Mouse (Mus musculus): ENCODE results near the gene Ift122. TPM values are rescaled to one million over a fixed set of nuclear protein-coding genes. Genes with fewer than 3 reads are reported as not detected.
A peak's percentile ranks its signal among the peaks of the same experiment; 100 is the strongest.

The Ift122 gene
- polyA plus RNA-seq, 1 experiment from 2014 or later: 9.3 TPM

DNA sequence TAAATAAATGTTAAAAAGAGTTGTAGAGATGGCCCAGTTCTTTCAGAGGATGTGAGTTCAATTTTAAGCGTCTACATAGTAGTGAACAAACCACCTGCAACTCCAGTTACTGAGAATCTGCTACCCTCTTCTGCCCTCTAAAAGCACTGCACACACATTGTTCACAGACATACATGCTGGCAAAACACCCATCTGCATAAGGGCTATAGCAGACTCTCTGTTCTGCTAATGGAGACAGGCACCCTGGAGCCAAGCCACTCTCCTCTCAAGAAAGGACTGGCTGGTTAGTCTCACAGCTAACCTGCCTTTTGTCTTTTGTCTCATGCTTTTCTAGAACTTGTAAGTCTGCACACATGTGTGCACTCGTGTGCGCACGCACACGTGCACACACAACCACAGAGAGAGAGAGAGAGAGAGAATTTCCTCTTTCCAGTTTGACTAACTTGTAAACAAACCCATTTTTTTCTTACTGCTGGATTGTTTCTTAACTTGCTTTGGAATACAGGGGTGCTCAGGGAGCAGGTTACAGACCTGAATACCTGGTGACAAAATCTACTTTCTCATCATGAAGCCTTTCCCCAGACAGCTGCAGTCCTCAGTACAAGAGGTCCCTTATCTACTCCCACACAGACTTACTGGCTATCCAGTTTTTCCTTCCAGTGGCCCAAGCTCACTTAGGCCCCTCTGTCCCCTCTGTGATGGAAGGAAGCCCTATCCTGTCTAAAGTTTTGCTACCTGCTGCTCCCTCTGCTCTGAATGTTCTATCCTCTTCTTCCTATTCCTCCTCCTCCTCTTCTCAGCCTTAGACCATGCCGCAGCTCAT is 22.3 kb upstream of the Ift122 start:
- H3K36me3 ChIP-seq (ENCODE audit: inconsistent target): no peaks in the 10 kb centered on the region
- H3K79me2 ChIP-seq (ENCODE audit: inconsistent target): no peaks in the 10 kb centered on the region
- 56% methylated on average over 5 of the region's 6 CpGs for WGBS (ENCODE audit: missing documents)
- H3K27ac ChIP-seq: no peak overlapping the region
- H3K4me3 ChIP-seq (ENCODE audit: inconsistent target): no peak overlapping the region

GRCm38 (mm10) chr6:115832152-115832850 is 21.0 kb upstream of the Ift122 start:
- H3K4me3 ChIP-seq (ENCODE audit: inconsistent target): no peak overlapping the region
- WGBS (ENCODE audit: missing documents): 95% methylated on average over 2 of the region's 2 CpGs

GRCm38 (mm10) chr6:115833861-115834260 is 19.4 kb upstream of the Ift122 start:
- Histone ChIP-seq H3K79me2 (ENCODE audit: inconsistent target) (no peaks in the 10 kb centered on the region), H3K27ac (no peak overlapping the region)

More at GRCm38 (mm10) chr6:115832152-115832850, 21.0 kb upstream of the Ift122 start:
- Histone ChIP-seq H3K36me3 (ENCODE audit: inconsistent target) (no peaks in the 10 kb centered on the region), H3K27ac (no peak overlapping the region), H3K79me2 (ENCODE audit: inconsistent target) (no peaks in the 10 kb centered on the region)

DNA sequence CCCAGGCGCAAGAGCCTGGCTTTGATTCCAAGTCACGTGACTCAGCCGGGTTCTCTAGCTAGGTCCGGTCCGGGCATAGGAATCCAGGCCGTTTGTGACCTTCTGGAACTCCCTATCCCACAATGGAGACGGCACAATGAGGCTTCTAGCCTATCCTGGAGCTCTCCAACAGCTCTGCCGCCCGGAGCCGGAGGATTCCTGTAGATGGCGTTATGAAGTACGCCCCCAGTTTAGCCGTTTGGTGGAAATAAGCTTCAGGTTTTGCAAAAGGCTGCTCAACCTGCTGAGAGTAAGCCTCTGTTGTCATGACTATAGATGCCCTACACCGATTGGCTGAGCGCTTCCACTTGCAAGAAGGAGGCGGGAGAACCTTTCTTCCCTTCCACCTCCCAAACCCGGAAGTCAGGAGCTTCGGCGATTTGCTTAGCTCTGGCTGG is 15.1 kb upstream of the Ift122 start, which contains the start of gene Efcab12:
Efcab12 (minus strand) TSS at position 252 of the 437 bp plus-strand sequence.
- no peak within 1 kb of the TSS for H3K27ac ChIP-seq
- WGBS (ENCODE audit: missing documents): 20% methylated on average over 19 of the region's 19 CpGs
- H3K36me3 ChIP-seq (ENCODE audit: inconsistent target): peaks cover 13% of the 10 kb centered on the region; the same call in 1 of the 2 replicates
- no peak within 1 kb of the TSS for H3K4me3 ChIP-seq (ENCODE audit: inconsistent target)
- H3K79me2 ChIP-seq (ENCODE audit: inconsistent target): no peaks in the 10 kb centered on the region

More at GRCm38 (mm10) chr6:115833861-115834260, 19.4 kb upstream of the Ift122 start:
- H3K36me3 ChIP-seq (ENCODE audit: inconsistent target): no peaks in the 10 kb centered on the region
- H3K4me3 ChIP-seq (ENCODE audit: inconsistent target): no peak overlapping the region

- H3K27ac ChIP-seq: no peak overlapping the region
- peaks cover 17% of the 10 kb centered on the region; the same call in 1 of the 2 replicates for H3K36me3 ChIP-seq (ENCODE audit: inconsistent target)
- no peak overlapping the region for H3K4me3 ChIP-seq (ENCODE audit: inconsistent target)
- no peaks in the 10 kb centered on the region for H3K79me2 ChIP-seq (ENCODE audit: inconsistent target)
- 82% methylated on average over 5 of the region's 5 CpGs for WGBS (ENCODE audit: missing documents)
These were observed 14.5 kb upstream of the Ift122 start for GRCm38 (mm10) chr6:115838745-115839144.

DNA sequence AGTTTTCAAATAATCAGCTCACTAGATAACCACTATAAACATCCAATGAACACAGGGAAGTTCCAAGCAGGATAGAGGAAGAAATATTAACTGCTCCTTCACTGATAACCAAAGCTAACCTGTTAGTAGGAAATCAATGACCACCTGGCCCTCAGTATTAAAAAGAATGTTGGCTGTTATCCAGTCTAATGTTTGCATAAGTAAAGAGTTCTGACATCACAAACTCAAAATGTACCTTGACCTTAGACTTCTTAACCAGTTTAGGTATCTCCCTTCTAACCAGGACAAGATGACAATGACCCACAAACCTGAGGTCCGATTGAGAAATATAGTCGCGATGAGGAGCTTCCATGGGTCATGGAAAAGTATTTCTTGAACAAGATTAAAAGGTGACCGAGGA is 8.3 kb upstream of the Ift122 start:
- WGBS (ENCODE audit: missing documents): 93% methylated on average over 4 of the region's 4 CpGs
- Histone ChIP-seq H3K36me3 (ENCODE audit: inconsistent target) (peaks cover 40% of the 10 kb centered on the region), H3K79me2 (ENCODE audit: inconsistent target) (no peaks in the 10 kb centered on the region), H3K4me3 (ENCODE audit: inconsistent target) (no peak overlapping the region), H3K27ac (no peak overlapping the region)

DNA sequence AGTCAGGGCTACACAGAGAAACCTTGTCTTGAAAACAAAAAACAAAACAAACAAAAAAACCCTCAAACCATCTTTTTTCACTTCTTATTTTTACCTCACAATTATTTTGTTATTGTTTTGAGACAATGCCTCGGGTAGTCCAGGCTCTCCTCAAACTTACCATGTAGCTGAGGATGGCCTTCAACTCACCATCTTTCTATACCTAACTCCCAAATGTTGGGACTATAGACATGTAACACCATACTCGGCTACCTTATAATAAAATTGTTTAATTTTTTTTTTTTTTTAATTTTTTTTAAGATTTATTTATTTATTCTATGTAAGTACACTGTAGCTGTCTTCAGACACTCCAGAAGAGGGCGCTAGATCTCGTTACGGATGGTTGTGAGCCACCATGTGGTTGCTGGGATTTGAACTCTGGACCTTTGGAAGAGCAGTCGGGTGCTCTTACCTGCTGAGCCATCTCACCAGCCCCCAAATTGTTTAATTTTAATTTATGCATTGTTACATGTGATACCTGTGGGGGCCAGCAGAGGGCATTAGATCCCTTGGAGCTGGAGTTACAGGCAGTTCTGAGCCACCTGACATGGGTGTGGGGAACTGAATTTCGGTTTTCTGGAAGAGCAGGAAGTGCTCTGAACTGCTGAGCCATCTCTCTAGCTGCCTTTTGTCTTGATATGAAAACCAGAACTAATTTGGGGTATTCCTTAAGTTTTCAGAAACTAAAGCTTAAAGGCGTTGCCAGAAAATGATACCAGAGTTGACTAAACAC is 6.4 kb upstream of the Ift122 start:
- H3K27ac ChIP-seq: peak overlapping the region; percentile 52
- 26% methylated on average over 4 of the region's 8 CpGs for WGBS (ENCODE audit: missing documents)
- H3K36me3 ChIP-seq (ENCODE audit: inconsistent target): peaks cover 38% of the 10 kb centered on the region
- no peak overlapping the region for H3K4me3 ChIP-seq (ENCODE audit: inconsistent target)
- peaks cover 17% of the 10 kb centered on the region for H3K79me2 ChIP-seq (ENCODE audit: inconsistent target)

DNA sequence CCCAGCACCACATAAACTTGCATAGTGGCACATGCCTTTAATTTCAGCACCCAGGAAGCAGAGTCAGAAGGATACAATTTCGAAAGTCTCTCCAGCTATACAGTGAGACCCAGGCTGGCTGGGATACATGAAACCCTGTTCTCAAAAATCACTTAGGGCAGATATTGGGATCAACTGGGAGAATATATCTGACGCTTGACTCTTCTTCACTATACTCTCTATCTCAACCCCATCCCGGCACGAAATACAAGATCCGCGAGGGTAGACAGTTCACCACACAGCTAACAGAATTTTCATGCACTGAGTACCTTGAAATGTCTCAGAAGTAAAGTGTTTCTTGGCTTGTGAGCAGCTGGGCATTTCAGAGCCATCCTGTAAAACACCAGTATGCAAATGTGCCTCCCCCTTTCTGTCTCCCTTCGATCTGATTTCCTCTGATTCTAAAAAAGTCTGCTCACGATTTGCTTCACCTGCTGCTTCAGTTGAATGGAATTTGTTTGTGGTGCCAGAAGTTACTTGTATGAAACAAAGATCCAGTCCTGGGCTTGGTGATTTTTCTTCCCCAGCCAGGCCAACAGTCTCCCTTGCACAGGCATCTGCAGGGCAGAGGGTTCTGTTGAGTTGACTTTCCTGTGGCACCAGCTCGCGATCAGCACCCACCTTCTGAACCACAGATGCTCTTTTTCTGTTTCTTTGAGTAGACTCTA is 4.5 kb upstream of the Ift122 start:
- H3K27ac ChIP-seq: no peak overlapping the region
- peaks cover 23% of the 10 kb centered on the region for H3K36me3 ChIP-seq (ENCODE audit: inconsistent target)
- no peak overlapping the region for H3K4me3 ChIP-seq (ENCODE audit: inconsistent target)
- peaks cover 22% of the 10 kb centered on the region for H3K79me2 ChIP-seq (ENCODE audit: inconsistent target)
- WGBS (ENCODE audit: missing documents): 95% methylated on average over 10 of the region's 10 CpGs

DNA sequence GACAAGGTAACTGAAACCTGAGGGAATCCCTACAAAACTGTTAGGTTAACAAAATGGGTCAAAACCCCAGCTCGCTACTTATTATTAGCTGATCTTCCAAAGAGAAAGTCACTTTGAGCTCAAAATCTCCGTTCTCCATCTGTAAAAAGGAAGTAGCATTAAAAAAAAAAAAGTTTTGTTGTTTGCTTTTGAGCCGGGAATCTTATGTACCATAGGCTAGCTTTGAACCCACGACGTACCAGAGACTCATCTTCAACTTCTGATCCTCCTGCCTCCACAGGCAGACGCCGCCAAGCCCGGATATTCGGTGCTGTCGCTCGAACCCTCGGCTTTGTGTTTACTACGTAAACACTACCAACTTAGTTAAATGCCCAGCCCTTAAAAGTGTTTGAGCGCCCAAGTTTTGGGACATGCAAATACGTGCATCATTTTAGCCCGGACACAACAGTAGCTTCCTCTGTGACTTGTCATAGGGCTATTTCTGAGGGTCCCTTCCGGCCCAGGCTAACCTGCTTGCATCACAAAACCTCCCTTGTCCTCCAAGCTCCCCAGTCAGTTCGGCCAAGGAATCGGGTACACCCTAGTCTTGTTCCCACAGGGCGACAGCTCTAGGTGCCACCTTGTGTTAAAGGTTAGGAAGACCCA is 702 bp upstream of the Ift122 start:
- H3K4me3 ChIP-seq (ENCODE audit: inconsistent target): peak overlapping the region; percentile 83
- peaks cover 7% of the 10 kb centered on the region; the same call in 1 of the 2 replicates for H3K36me3 ChIP-seq (ENCODE audit: inconsistent target)
- 3% methylated on average over 20 of the region's 20 CpGs for WGBS (ENCODE audit: missing documents)

GRCm38 (mm10) chr6:115853985-115854384 is 715 bp downstream of the Ift122 start:
- peaks cover 22% of the 10 kb centered on the region for H3K79me2 ChIP-seq (ENCODE audit: inconsistent target)
- WGBS (ENCODE audit: missing documents): 59% methylated on average over 7 of the region's 7 CpGs
- H3K27ac ChIP-seq: peak overlapping the region; percentile 17
- H3K4me3 ChIP-seq (ENCODE audit: inconsistent target): peak overlapping the region; percentile 83
- H3K36me3 ChIP-seq (ENCODE audit: inconsistent target): peaks cover 6% of the 10 kb centered on the region; the same call in 1 of the 2 replicates

More for the DNA sequence above, 702 bp upstream of the Ift122 start:
- Histone ChIP-seq H3K79me2 (ENCODE audit: inconsistent target) (peaks cover 22% of the 10 kb centered on the region), H3K27ac (peak overlapping the region; percentile 55)

GRCm38 (mm10) chr6:115854432-115854831 is 1.2 kb downstream of the Ift122 start:
- H3K4me3 ChIP-seq (ENCODE audit: inconsistent target): no peak overlapping the region
- H3K27ac ChIP-seq: no peak overlapping the region
- 88% methylated on average over 1 of the region's 2 CpGs for WGBS (ENCODE audit: missing documents)

GRCm38 (mm10) chr6:115855733-115856360 is 2.6 kb downstream of the Ift122 start:
- H3K4me3 ChIP-seq (ENCODE audit: inconsistent target): no peak overlapping the region
- peaks cover 15% of the 10 kb centered on the region for H3K79me2 ChIP-seq (ENCODE audit: inconsistent target)
- no peaks in the 10 kb centered on the region for H3K36me3 ChIP-seq (ENCODE audit: inconsistent target)
- WGBS (ENCODE audit: missing documents): 98% methylated on average over 3 of the region's 3 CpGs
- no peak overlapping the region for H3K27ac ChIP-seq

More at GRCm38 (mm10) chr6:115854432-115854831, 1.2 kb downstream of the Ift122 start:
- Histone ChIP-seq H3K79me2 (ENCODE audit: inconsistent target) (peaks cover 22% of the 10 kb centered on the region), H3K36me3 (ENCODE audit: inconsistent target) (peaks cover 1% of the 10 kb centered on the region; the same call in 1 of the 2 replicates)

DNA sequence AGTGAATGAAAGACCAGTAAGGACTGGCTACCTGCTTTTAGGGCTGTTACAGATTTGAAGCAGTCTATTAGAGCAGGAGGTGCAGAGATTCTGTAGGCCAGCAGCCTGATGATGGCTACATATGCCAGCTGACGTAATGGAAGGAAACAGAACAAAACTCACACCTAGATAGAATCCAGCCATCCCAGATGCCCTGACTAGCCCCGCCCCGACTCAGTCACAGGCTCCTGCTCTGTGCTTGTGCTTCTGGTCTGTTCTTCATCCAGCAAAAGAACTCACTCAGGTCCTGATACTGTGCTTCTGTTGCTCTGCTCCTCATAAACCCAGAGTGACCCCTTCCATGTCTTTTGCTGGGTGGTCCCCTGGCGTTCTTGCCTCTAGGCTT is 3.1 kb downstream of the Ift122 start:
- Histone ChIP-seq H3K36me3 (ENCODE audit: inconsistent target) (no peaks in the 10 kb centered on the region), H3K79me2 (ENCODE audit: inconsistent target) (peaks cover 10% of the 10 kb centered on the region), H3K4me3 (ENCODE audit: inconsistent target) (no peak overlapping the region), H3K27ac (no peak overlapping the region)
- 88% methylated on average over 4 of the region's 4 CpGs for WGBS (ENCODE audit: missing documents)
